Mouse (Mus musculus) spleen, adult 18-20 months (tissue): ENCODE data around the gene Otx2.
"Not testable (repeated sequence)": the region's sequence is repeated elsewhere in the genome, so short reads cannot be mapped to it uniquely, and the experiment has no call there.

Experiments
- DNase-seq, 2 experiments: peaks; one replicate each; pipeline ENCODE4 v3.0.0; 2022; ENCODE audit warnings: mixed read lengths in 2 of 2

The Otx2 gene

DNA sequence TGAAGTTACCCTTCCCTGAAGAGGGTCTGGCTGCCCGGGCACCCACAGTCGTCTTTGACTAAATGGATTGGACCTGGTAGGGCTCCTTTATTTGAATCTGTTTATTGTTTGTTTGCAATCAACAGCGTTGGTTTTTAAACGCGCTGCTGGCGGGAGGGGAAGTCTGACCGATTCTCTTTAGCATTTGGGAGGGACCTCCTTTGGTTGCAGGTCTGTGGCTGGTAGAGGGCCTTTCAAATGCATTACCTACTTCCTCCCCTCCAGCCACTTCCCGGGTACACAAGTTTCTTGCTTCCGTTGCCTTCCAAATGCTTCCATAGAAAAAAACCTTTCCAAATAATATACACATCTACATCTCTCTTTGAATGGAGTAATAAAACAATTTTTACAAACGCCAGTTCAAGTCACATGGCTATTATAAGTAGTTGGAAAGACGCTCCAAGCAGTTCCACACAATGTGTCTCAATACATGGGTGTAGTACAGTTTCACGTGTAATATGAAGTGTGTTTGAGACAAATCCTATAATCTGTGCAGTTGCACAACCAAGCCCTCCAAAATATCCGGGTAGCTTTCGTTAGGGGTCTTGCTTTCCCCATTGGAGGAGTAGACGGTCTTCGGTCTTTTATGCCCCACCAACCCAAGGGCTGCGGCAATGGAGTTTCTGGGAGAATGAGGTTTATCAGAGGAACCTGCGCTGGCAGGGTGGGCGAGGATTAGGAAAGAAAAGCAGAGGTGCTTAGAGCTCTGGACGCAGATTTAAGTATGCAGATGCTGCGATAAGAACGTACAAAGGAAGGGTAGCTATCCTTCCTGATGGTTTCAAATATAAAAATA is 19.7 kb downstream of the Otx2 start:
- DNase-seq, result no peak

- no peak for DNase-seq
Measured at GRCm38 (mm10) chr14:48653081-48653480, 20.5 kb downstream of the Otx2 start.

DNA sequence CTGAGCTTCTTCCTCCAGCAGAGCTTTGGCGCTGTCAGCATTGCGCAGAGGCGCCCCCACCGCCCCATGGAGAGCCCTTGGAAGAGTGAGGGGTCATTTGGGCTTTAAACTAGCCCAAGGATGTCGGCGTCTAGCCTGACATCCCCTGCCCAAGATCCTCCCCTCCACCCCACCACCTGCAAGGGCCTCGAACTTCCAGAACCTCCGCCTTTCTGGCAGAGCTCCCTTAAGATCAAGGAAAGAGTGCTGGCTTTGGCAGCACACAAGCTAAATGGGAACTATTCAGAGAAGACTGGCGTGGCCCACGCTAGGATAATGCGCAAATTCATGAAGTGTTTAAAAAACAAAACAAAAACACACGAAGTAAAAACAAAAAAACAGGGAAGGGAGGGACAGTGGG is 21.4 kb downstream of the Otx2 start:
- DNase-seq, result no peak

DNA sequence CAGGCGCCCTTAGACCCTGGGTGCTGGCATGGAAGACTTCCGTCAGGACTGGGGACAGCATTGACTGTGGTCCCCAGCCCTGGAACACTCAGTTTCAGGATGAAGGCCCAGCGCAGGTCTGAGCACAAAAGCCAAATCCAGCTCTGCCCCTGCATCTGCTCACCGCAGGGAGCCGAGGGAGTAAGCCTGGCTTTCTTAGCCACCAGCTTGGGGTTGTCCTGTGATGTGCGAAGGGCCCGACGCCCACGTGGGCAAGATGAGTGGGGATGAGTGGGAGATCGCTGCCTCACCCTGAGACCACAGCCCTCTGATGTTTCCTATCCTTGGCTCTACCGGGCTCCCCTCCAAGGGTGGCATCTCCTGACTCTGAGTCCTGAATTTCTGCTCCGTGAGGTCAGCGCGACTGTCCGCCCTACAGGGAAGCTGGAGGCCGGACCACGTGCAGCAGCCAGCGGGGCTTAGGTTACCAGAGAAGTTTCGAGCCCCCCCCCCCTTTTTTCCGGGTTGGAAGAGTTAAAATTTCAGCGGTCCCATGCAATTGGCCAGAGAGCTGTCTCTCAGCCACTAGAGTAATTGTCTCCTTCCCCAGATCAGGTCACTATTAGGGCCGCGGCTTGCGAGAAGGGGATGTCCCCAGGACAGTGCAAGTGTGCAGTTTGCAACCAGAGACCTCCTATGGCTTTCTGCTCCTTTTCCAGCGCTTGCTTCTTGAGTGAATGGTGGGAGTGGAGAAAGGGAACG is 22.0 kb downstream of the Otx2 start:
- DNase-seq, result no peak

DNA sequence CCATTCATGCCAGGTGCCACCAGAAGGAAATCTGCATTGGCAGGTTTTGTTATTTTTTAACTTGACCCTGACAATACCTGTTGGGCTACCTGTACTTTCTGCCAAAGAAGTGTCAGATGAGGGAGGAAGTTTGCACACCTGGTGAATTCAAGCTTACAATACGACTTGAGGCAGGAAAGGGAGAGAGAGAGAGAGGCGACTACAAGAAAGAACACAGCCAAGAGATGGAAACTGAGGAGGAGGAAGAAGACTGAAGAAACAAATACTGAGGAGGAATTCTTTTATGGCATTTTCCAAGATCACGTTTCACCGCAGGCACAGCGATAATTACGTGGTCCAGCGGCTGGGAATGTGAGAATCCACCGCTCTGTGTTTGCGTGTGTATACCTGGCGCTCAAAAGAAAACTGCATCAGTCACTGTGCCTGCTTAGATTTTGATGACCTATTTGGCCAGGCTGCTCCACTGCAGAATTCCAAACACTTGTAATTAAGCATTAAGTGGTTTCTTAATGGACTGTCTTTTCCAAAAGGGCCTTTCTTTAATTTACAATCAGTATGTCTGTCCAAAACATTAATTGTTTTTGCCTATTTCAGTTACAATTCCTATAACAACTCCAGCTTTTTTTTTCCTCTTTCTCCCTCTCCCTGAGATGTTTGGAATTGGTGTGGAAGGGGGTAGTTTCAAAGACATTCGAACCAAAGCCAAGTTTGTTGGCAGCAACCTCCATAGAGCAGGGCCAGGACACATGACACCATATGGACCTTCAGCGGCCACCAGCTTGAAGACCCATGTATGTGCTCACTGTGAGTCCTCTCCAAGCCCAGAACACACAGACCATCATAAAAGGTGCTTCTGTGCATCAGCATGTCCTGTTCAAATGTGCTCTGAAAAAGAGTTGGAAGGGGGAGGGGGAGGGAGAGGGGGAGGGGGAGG is 31.9 kb downstream of the Otx2 start:
- DNase-seq, result no peak

GRCm38 (mm10) chr14:48633141-48633540 is 40.5 kb downstream of the Otx2 start:
- DNase-seq, result no peak

DNA sequence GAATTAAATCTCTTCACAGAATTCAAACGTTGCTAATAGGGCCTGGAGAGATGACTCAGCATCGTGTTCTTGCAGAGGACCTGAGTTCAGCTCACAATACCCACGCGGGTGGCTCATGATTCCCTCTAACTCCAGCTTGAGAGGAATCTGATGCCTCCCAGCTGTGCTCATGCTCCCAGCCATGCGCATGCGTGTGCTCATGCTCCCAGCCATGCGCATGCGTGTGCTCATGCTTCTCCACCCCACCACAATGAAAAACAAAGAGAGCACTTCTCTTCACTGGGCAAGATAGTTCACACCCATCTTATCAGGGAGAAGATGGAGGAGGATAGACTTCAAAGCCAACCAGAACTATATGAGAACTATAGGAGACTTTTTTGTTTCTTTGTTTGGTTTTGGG is 41.3 kb downstream of the Otx2 start:
- DNase-seq, result no peak

DNA sequence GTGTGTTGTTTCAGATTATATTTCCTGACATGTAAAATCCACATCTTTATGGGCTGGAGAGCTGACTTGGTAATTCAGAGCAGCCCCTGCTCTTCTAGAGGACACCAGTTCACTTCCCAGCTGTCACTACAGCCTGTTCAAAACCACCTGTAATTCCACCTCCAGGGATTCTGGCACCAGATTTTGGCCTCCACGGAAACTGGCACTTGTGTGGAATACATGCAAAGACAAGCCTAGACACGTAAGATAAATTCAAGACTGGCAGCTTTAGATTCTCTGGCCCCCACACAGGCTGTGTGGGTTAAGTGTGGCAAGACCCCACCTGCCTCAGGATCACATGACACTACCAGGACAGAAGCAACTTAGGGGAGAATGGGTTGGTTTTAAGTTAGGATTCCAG is 42.1 kb downstream of the Otx2 start:
- no peak for DNase-seq

DNA sequence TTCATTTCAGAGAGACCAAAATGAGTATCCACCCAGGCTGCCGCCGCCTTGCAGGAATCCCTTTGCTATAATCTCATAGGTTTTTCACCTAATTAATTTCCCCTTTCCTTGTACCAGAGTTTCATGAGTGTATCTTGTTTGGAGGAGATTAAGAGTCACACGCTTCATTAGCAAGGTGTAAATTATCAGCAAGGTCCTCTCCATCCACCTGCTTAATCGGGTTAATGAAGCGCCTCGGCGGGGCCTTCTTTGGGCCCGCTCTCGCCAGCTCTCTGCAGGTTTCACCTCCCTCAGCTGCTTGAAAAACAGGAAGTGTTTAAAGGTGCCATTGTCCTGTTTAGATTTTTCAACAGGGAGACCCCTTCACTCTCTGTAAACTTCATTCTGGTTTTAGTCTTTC is 44.2 kb downstream of the Otx2 start:
- DNase-seq, result no peak

- no peak for DNase-seq
Measured at GRCm38 (mm10) chr14:48626271-48626670, 47.3 kb downstream of the Otx2 start.

DNA sequence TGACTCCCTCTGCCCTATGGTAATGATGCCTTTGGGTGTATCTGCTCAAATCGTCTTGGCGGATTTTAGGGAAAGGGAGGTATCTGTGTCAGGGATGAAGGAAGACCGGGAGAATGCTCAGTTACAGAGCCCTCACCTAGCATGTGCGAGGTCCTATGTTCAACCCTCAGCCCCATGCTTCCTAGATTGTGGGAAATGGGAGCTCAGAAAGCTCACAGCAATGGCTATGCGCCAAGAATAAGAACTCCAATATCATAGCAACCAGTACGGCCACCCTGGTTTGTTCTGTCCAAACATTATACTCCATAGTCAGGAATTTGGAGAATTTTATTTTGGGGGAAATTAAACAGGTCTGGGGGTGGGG is 48.3 kb downstream of the Otx2 start:
- DNase-seq, result no peak

DNA sequence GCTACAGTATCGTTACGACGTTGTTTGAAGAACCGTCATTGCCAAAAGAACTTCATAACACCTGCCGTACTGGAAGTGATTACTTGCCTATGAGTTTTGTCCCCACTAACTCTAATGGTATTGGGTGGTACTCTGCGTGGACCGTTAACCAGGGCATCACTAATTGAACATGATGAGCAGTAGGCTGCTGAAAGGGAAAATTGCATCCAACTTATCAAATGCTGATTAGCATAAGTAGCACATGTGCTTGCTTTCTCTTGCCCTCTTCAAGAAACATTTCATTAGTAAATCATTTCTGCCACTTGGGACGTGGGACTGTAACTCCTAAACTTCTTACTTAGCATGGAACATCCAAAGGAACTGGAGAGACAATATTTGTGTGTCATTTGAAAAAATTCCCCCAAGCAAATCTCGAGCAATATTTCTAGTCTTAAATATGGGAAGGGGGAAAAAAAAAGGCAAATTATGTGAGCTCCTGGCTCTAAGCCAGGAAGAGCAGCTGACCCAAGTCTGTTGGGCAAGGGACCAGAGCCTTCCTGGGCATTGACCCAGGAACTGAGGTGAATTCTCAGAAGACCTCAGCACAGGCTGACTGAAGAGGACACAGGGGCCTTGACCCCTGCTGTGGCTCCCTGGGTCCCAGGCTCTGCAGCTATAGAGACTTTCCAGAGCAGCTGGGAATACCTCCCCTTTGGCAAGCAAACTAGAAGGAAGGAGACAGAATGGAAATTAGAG is 48.9 kb downstream of the Otx2 start:
- DNase-seq, result no peak

GRCm38 (mm10) chr14:48622726-48623125 is 50.9 kb downstream of the Otx2 start:
- not testable (repeated sequence) for DNase-seq

DNA sequence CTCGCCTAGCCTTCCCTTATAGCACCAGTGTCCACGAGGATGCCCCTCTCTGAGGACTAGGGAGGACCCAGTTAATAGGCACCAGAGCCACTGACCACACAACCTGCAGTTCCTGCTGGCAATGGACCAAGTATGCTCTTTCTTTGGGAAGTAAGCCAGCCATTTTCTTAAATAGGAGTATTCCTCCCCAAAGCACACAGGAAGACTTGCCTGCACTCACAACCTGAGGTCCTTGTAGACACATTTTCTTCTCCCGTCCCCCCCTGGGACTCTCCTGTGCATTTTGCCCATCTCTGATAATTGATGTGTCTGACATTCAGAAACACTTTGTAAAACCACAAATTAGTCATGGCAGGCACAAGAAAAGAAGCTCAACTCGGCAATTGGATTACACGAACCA is 57.3 kb downstream of the Otx2 start:
- DNase-seq, result no peak

DNA sequence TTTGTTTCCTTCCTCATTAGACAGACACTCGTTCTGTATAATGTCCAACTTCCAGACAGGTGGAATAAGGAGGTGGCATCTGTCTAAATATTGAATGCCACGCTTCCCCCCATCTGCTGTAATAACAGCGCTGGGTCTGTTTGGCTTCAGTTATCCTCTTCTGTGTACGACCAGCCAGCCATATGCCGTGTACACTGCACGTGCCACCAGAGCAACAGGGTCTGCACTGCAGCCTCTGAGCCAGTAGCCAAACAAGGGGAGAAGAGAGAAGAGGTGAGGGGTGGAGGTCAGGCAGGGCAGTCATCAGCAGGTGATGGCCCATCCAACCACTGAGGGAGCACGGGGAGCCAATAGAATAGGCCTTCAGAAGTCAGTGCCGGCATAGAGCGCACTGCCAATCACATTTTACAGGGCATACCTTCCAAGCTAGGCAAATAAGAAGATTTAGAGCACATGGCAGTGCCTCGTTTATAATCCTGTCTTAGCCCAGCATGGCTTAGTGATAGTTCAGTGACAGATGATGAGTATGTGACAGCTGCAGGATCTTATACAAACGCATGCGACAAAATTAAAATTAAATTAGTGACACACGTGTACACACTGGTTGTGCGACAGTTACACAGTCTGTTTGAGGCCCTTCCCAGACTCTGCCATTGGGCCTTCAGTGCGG is 64.8 kb downstream of the Otx2 start:
- no peak for DNase-seq
